ENCODE assay signal across 16 mouse cellular contexts in genomic region chr4:118341447-118341846, GRCm38 (mm10).
"Had no signal": no experiment of that assay in that cellular context is flagged by ENCODE, and none has a peak within 500 bp of the region (broad histone marks: within the 10 kb centered on the region; RNA-seq: fewer than 3 reads in every experiment).

No protein-coding gene starts in this region.

- H3K27ac ChIP-seq: lung, embryonic 15.5 days; macrophage; midbrain, embryonic 13.5 days; midbrain, embryonic 15.5 days; neural tube, embryonic 12.5 days; stomach, embryonic 15.5 days; stomach, postnatal 0 days had no signal

- H3K4me1 ChIP-seq: lung, embryonic 15.5 days; midbrain, embryonic 13.5 days; midbrain, embryonic 15.5 days; neural tube, embryonic 12.5 days; stomach, embryonic 15.5 days had no signal

- H3K9me3 ChIP-seq: lung, embryonic 15.5 days; midbrain, embryonic 13.5 days; midbrain, embryonic 15.5 days; neural tube, embryonic 12.5 days; stomach, embryonic 15.5 days had no signal

- DNase-seq: lung, adult 2 months; lung, postnatal 14 days; lung, postnatal 36 days; right cerebral cortex, postnatal 14 days; thymus, adult 2 months; thymus, postnatal 25 days; thymus, postnatal 4 days had no signal

- H3K27me3 ChIP-seq: lung, embryonic 15.5 days; midbrain, embryonic 13.5 days; midbrain, embryonic 15.5 days; neural tube, embryonic 12.5 days; stomach, embryonic 15.5 days had no signal

- H3K4me3 ChIP-seq: lung, embryonic 15.5 days; midbrain, embryonic 13.5 days; midbrain, embryonic 15.5 days; neural tube, embryonic 12.5 days; stomach, embryonic 15.5 days had no signal

- ATAC-seq: lung, postnatal 0 days; midbrain, embryonic 13.5 days; midbrain, embryonic 15.5 days had no signal

- H3K4me2 ChIP-seq: lung, embryonic 15.5 days; midbrain, embryonic 11.5 days; midbrain, embryonic 13.5 days; midbrain, embryonic 15.5 days; neural tube, embryonic 12.5 days; stomach, embryonic 15.5 days had no signal

- H3K9ac ChIP-seq: lung, embryonic 15.5 days; midbrain, embryonic 13.5 days; midbrain, embryonic 15.5 days; neural tube, embryonic 12.5 days; stomach, embryonic 15.5 days had no signal

- H3K36me3 ChIP-seq: lung, embryonic 15.5 days; midbrain, embryonic 13.5 days; midbrain, embryonic 15.5 days; neural tube, embryonic 12.5 days; stomach, embryonic 15.5 days had no signal
